Mouse (Mus musculus) small intestine, adult 2 months (tissue): ENCODE measurements around the gene Clic1.

Experiments
- CTCF ChIP-seq: fragments of 200-500 bp; IDR thresholded peaks from 2 replicates; pipeline ENCODE4 v1.5.1; 2012; ENCODE audit warnings: low read depth, mild to moderate bottlenecking, control low read depth, inconsistent platforms, low read length, moderate library complexity, mixed read lengths; ENCODE audit not compliant: insufficient replicate concordance, insufficient read length; ENCODE audit errors: extremely low read depth
- POLR2A ChIP-seq: fragments of 200-500 bp; IDR thresholded peaks from 2 replicates; pipeline ENCODE4 v1.6.1; 2012; ENCODE audit warnings: low read depth, mild to moderate bottlenecking, control low read depth, inconsistent platforms, low read length, moderate library complexity

DNA sequence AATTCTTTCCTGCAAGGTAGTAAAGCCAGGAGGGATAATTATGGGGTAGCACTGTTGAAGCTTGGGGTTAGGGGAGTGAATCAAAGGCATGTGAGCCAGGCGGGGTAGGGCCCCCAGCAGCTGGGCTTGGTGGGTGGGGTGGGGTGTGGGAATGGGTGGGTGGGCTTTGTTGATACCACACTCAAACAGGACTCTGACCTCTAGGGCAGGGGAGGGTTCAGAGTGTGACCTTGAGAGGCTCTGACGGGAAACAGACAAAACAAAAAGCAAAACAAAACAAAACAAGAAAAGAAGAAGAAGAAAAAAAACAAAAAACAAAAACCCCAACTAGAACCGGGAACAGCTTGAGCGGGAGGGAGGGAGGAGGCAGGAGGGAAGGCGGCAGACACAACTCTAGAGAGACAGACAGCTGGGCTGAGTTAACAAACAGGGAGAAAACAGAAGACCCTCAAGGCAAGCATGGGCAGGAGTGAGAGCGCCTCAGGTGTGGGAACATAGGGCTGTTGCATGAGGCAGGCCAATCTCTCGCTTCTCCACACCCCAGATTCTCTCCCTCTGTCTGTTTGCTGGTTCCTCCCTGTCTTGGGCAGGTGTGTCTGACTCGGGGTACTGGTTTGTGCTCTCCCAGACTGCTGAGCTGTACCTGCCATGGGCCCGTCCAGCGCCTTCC lies 26.9 kb downstream of the Clic1 start, which contains the start of gene Ly6g6e:
- TF ChIP-seq POLR2A = no peak
- no peak for TF ChIP-seq CTCF
